ENCODE assay signal across 9 mouse cellular contexts in genomic region chr7:121640998-121641762, GRCm38 (mm10).
DNase-seq lines count a peak whose midpoint lies in the region; ATAC-seq lines count a peak whose summit lies in the region.
"Had no signal": no experiment of that assay in that cellular context is flagged by ENCODE, and none has a peak within 500 bp of the region (broad histone marks: within the 10 kb centered on the region; RNA-seq: fewer than 3 reads in every experiment).

No protein-coding gene starts in this region.

- H3K4me3 ChIP-seq in brown adipose tissue, adult 24 weeks (ENCODE audit: insufficient read depth, low read depth, low read length): peak overlapping the region; percentile 18; the same call in 1 of the 2 replicates
- H3K4me3 ChIP-seq in forebrain, embryonic 15.5 days: no peak overlapping the region
- no peak overlapping the region for H3K4me3 ChIP-seq in lung, embryonic 16.5 days (ENCODE audit: low read length)
- H3K4me3 ChIP-seq: hindbrain, embryonic 15.5 days had no signal

- H3K9me3 ChIP-seq in forebrain, embryonic 15.5 days: no peaks in the 10 kb centered on the region
- H3K9me3 ChIP-seq in lung, embryonic 16.5 days (ENCODE audit: control insufficient read depth, low read length): no peaks in the 10 kb centered on the region
- H3K9me3 ChIP-seq: hindbrain, embryonic 15.5 days had no signal

- H3K4me2 ChIP-seq in forebrain, embryonic 15.5 days (replicated peaks): no peak overlapping the region
- H3K4me2 ChIP-seq in lung, embryonic 16.5 days (ENCODE audit: low read depth, low read length): no peak overlapping the region
- H3K4me2 ChIP-seq: hindbrain, embryonic 15.5 days had no signal

- no peaks in the 10 kb centered on the region for H3K4me1 ChIP-seq in brown adipose tissue, adult 24 weeks (ENCODE audit: control insufficient read depth, insufficient read depth, insufficient read length, low read length)
- no peaks in the 10 kb centered on the region for H3K4me1 ChIP-seq in forebrain, embryonic 15.5 days
- no peaks in the 10 kb centered on the region for H3K4me1 ChIP-seq in lung, embryonic 16.5 days (replicated peaks; ENCODE audit: control insufficient read depth, insufficient read depth, low read length)
- H3K4me1 ChIP-seq: hindbrain, embryonic 15.5 days had no signal

- no peak overlapping the region for H3K27ac ChIP-seq in brown adipose tissue, adult 24 weeks (replicated peaks; ENCODE audit: low read depth, low read length)
- H3K27ac ChIP-seq in forebrain, embryonic 15.5 days (replicated peaks): no peak overlapping the region
- H3K27ac ChIP-seq in lung, embryonic 16.5 days (ENCODE audit: low read length): no peak overlapping the region
- H3K27ac ChIP-seq: hindbrain, embryonic 15.5 days had no signal

- 0 out of 2 replicates have a peak, but pooled peaks have one; percentile 43 for ATAC-seq in forebrain, embryonic 15.5 days (replicated peaks)
- peak; percentile 36; the same call in 1 of the 2 replicates for ATAC-seq in lung, embryonic 16.5 days (ENCODE audit: low read depth)

- no peak overlapping the region for H3K9ac ChIP-seq in forebrain, embryonic 15.5 days (replicated peaks)
- H3K9ac ChIP-seq in lung, embryonic 16.5 days (ENCODE audit: low read length): no peak overlapping the region
- H3K9ac ChIP-seq: hindbrain, embryonic 15.5 days had no signal

- 60% methylated on average over 12 of the region's 12 CpGs for WGBS in forebrain, embryonic 15.5 days
- 53% methylated on average over 12 of the region's 12 CpGs for WGBS in lung, embryonic 16.5 days

- H3K27me3 ChIP-seq in forebrain, embryonic 15.5 days: no peaks in the 10 kb centered on the region
- H3K27me3 ChIP-seq in lung, embryonic 16.5 days (ENCODE audit: control insufficient read depth, insufficient read depth, low read depth, low read length): no peaks in the 10 kb centered on the region
- H3K27me3 ChIP-seq: hindbrain, embryonic 15.5 days had no signal

- no peaks in the 10 kb centered on the region for H3K36me3 ChIP-seq in forebrain, embryonic 15.5 days
- no peaks in the 10 kb centered on the region for H3K36me3 ChIP-seq in lung, embryonic 16.5 days (ENCODE audit: control insufficient read depth, insufficient read depth, low read length)
- H3K36me3 ChIP-seq: hindbrain, embryonic 15.5 days had no signal

- peak; percentile 58 to 91 for DNase-seq in adrenal gland, adult (ENCODE audit: inconsistent age in 2 of 2, low spot score in 1 of 2)
- DNase-seq in adrenal gland, postnatal 25 days: no peak
- DNase-seq in CD4-positive, CD25-positive, alpha-beta regulatory T cell, adult 2 months (ENCODE audit: low read depth, low spot score): peak; percentile 77
- DNase-seq in kidney, postnatal 10 days: peak; percentile 70
- peak; percentile 46 for DNase-seq in retina, postnatal 7 days (ENCODE audit: low read depth, low spot score)
